Mouse (Mus musculus) neural tube, embryonic 14.5 days (tissue): Measurements from ENCODE around the gene Tnxb. TPM values are rescaled to one million over a fixed set of nuclear protein-coding genes. Genes with fewer than 3 reads are reported as not detected.

Experiments used
- ATAC-seq: fragments of 200-750 bp; cut with Nextera tagmentation; 2 replicates; pipeline ENCODE4 v1.8.0; 2017; ENCODE audit warnings: low read depth, mild to moderate bottlenecking, moderate TSS enrichment, moderate library complexity
- H3K27ac ChIP-seq: fragments of 300-500 bp; sonication (generic); 2 replicates; pipeline ENCODE4 v1.5.1; 2014; ENCODE audit warnings: low read depth, mild to moderate bottlenecking, control low read depth, low read length, moderate library complexity, mixed read lengths
- H3K27me3 ChIP-seq: fragments of 300-500 bp; sonication (generic); 2 replicates; pipeline ENCODE4 v1.6.1; 2014; ENCODE audit warnings: low read length; ENCODE audit not compliant: control insufficient read depth, insufficient read depth
- H3K36me3 ChIP-seq: fragments of 300-500 bp; sonication (generic); 2 replicates; pipeline ENCODE4 v1.6.1; 2014; ENCODE audit warnings: low read length, mixed read lengths; ENCODE audit not compliant: control insufficient read depth, insufficient read depth
- H3K4me1 ChIP-seq: fragments of 300-500 bp; sonication (generic); 2 replicates; pipeline ENCODE4 v1.6.1; 2014; ENCODE audit warnings: low read length; ENCODE audit not compliant: control insufficient read depth, insufficient read depth
- H3K4me2 ChIP-seq: fragments of 300-500 bp; sonication (generic); 2 replicates; pipeline ENCODE4 v1.6.1; 2014; ENCODE audit warnings: mild to moderate bottlenecking, low read depth, low read length, control low read depth
- H3K4me3 ChIP-seq: fragments of 300-500 bp; sonication (generic); 2 replicates; pipeline ENCODE4 v1.5.1; 2014; ENCODE audit warnings: low read depth, low read length, control low read depth, mixed read lengths
- H3K9ac ChIP-seq: fragments of 300-500 bp; sonication (generic); replicated peaks from 2 replicates; pipeline ENCODE4 v1.6.1; 2014; ENCODE audit warnings: low read depth, mild to moderate bottlenecking, control low read depth, low read length, mixed read lengths
- H3K9me3 ChIP-seq: fragments of 300-500 bp; sonication (generic); 2 replicates; pipeline ENCODE4 v1.6.1; 2016; ENCODE audit warnings: low read length; ENCODE audit not compliant: control insufficient read depth
- WGBS: fragments of 180-500 bp; shearing (Covaris S2); extraction: QIAGEN DNeasy Blood & Tissue Kit; methylation state at CpG from one replicate; pipeline ENCODE4 v1.1.7; 2014; 5-methylcytosine and 5-hydroxymethylcytosine counted together
- polyA plus RNA-seq: library from polyadenylated mRNA; unstranded; fragments of >200 nt; fragmentation: Nextera tagmentation; extraction: Ambion mirVana; gene quantifications from 2 replicates; pipeline ENCODE4 v1.2.1, GENCODE M21; 2014

The Tnxb gene
- polyA plus RNA-seq, 1 experiment from 2014 or later = 0.23 TPM

GRCm38 (mm10) chr17:34673139-34673538, 2.8 kb downstream of the Tnxb start:
- Histone ChIP-seq H3K27me3 (peaks cover 31% of the 10 kb centered on the region), H3K4me2 (no peak overlapping the region), H3K9ac (no peak overlapping the region), H3K4me1 (peaks cover 8% of the 10 kb centered on the region; the same call in 1 of the 2 replicates), H3K4me3 (no peak overlapping the region), H3K36me3 (no peaks in the 10 kb centered on the region), H3K27ac (no peak overlapping the region), H3K9me3 (no peaks in the 10 kb centered on the region)
- no peak for ATAC-seq
- 88% methylated on average over 7 of the region's 7 CpGs for WGBS

GRCm38 (mm10) chr17:34674524-34675204, 4.3 kb downstream of the Tnxb start:
- Histone ChIP-seq H3K4me3 (no peak overlapping the region), H3K4me2 (no peak overlapping the region), H3K9me3 (no peaks in the 10 kb centered on the region), H3K27me3 (peaks cover 31% of the 10 kb centered on the region), H3K9ac (no peak overlapping the region), H3K27ac (no peak overlapping the region), H3K4me1 (peaks cover 8% of the 10 kb centered on the region; the same call in 1 of the 2 replicates), H3K36me3 (no peaks in the 10 kb centered on the region)
- 69% methylated on average over 11 of the region's 11 CpGs for WGBS
- ATAC-seq = no peak

DNA sequence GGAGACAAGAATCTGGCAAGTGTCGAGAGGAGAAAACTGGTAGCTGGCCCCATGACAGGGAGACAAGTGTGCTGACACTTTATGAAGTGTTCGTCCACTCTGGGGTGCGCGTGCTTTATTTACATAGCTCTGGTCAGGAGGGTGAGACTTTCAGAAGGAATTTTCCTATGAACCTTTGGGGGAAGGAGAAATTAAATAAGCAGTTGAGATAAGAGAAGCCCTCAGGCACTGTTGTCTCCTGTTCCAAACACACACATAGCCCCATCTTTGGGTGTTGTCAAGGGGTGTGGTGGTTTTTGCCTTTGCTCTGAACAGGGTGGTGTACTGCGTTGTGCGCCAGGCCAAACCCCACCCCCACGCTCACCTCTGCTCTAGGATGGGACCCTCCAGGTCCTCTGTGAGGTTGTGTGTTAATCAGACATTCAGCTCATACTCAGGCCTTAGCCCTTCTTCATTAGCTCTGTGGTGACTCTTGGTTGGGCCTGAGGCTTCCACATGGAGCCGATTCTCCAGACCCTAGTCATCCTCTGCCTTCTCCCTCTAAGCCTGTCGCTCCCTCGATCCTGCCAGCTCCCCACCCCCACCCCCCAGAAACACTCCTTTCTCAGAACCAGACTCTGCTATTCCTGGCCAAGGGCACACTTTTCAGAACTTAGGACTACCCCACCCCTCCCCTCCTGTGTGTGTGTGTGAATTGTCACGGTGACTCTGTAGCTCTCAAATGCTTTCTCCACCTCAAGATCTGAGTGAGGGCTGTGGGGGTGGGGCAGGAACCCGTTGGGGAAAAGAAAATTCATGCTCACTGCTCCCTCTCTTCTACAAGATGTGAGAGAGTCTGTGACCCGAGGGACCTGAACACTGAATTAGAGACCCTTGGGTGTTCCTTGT, 5.1 kb downstream of the Tnxb start:
- H3K4me1 ChIP-seq = peaks cover 8% of the 10 kb centered on the region; the same call in 1 of the 2 replicates
- WGBS = 77% methylated on average over 13 of the region's 13 CpGs
- no peak for ATAC-seq
- H3K27ac ChIP-seq = no peak overlapping the region
- H3K9me3 ChIP-seq = no peaks in the 10 kb centered on the region
- H3K36me3 ChIP-seq = no peaks in the 10 kb centered on the region
- H3K4me3 ChIP-seq = no peak overlapping the region
- H3K4me2 ChIP-seq = no peak overlapping the region
- H3K9ac ChIP-seq = no peak overlapping the region
- H3K27me3 ChIP-seq = peaks cover 31% of the 10 kb centered on the region

DNA sequence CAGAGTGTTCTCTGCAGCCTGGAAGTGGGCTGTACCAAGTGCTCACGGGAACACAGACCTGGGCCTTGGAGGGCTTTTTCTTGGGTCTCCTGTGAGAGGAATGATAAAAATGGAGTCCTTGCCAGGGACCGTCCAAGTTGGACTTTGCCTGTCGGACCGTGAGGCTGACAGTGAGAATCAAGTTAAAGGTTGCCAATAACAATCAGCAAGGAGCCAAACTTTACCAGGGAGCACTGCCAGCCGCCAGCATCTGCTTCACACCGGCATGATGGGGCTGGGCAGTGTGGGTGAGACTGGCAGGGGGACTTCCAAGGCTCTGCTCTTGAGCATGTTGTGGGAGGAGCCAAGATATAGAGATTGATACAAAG, 5.7 kb downstream of the Tnxb start:
- Histone ChIP-seq H3K27me3 (peaks cover 25% of the 10 kb centered on the region), H3K9ac (no peak overlapping the region), H3K36me3 (no peaks in the 10 kb centered on the region), H3K9me3 (no peaks in the 10 kb centered on the region), H3K4me3 (no peak overlapping the region), H3K27ac (no peak overlapping the region), H3K4me1 (peaks cover 8% of the 10 kb centered on the region; the same call in 1 of the 2 replicates), H3K4me2 (no peak overlapping the region)
- ATAC-seq = no peak
- 85% methylated on average over 6 of the region's 6 CpGs for WGBS

GRCm38 (mm10) chr17:34676671-34677070, 6.3 kb downstream of the Tnxb start:
- 72% methylated on average over 12 of the region's 12 CpGs for WGBS
- H3K27me3 ChIP-seq = peaks cover 19% of the 10 kb centered on the region

GRCm38 (mm10) chr17:34680191-34680590, 9.9 kb downstream of the Tnxb start:
- no peaks in the 10 kb centered on the region for H3K27me3 ChIP-seq
- no peak for ATAC-seq
- H3K4me1 ChIP-seq = no peaks in the 10 kb centered on the region
- H3K4me2 ChIP-seq = no peak overlapping the region
- H3K4me3 ChIP-seq = no peak overlapping the region
- no peak overlapping the region for H3K27ac ChIP-seq
- 81% methylated on average over 26 of the region's 26 CpGs for WGBS
- no peak overlapping the region for H3K9ac ChIP-seq
- H3K36me3 ChIP-seq = no peaks in the 10 kb centered on the region
- no peaks in the 10 kb centered on the region for H3K9me3 ChIP-seq

More at GRCm38 (mm10) chr17:34676671-34677070, 6.3 kb downstream of the Tnxb start:
- Histone ChIP-seq H3K4me1 (peaks cover 3% of the 10 kb centered on the region; the same call in 1 of the 2 replicates), H3K4me2 (no peak overlapping the region), H3K9me3 (no peaks in the 10 kb centered on the region), H3K9ac (no peak overlapping the region), H3K27ac (no peak overlapping the region), H3K36me3 (no peaks in the 10 kb centered on the region), H3K4me3 (no peak overlapping the region)
- ATAC-seq = no peak

GRCm38 (mm10) chr17:34680621-34681020, 10.3 kb downstream of the Tnxb start:
- 84% methylated on average over 4 of the region's 4 CpGs for WGBS
- Histone ChIP-seq H3K9ac (no peak overlapping the region), H3K4me3 (no peak overlapping the region), H3K4me2 (no peak overlapping the region), H3K27me3 (no peaks in the 10 kb centered on the region), H3K36me3 (no peaks in the 10 kb centered on the region), H3K4me1 (no peaks in the 10 kb centered on the region), H3K27ac (no peak overlapping the region), H3K9me3 (no peaks in the 10 kb centered on the region)
- no peak for ATAC-seq

DNA sequence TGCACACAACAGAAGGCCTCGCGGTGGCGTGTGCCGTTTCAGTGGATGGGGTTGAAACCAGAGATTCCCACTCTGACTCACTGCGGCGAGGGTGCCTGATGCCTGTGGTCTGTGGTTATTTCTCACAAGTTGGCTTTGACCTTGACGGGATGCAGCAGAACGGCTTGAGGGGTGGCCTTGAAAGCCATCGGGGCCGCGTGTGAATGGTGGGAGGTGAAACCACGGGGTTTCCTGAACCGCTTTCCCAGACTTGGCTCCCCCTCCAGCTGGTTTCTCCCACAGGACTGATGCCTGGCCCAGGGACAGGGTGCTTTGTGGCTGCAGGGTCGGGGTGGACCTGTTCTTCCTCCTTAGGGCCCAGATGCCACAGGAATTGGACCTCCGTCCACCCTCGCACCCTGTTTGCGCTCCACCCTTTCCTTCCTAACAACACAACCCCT, 10.8 kb downstream of the Tnxb start:
- no peak for ATAC-seq
- no peaks in the 10 kb centered on the region for H3K36me3 ChIP-seq
- no peaks in the 10 kb centered on the region for H3K27me3 ChIP-seq
- H3K9ac ChIP-seq = no peak overlapping the region
- H3K4me3 ChIP-seq = no peak overlapping the region
- 77% methylated on average over 17 of the region's 17 CpGs for WGBS
- no peaks in the 10 kb centered on the region for H3K4me1 ChIP-seq
- no peak overlapping the region for H3K4me2 ChIP-seq
- no peaks in the 10 kb centered on the region for H3K9me3 ChIP-seq
- no peak overlapping the region for H3K27ac ChIP-seq
